Mouse (Mus musculus) intestine, postnatal 0 days (tissue): ENCODE data around the gene Olfr808. TPM values are rescaled to one million over a fixed set of nuclear protein-coding genes. Genes with fewer than 3 reads are reported as not detected.

Experiments used
- ATAC-seq: fragments of 200-750 bp; cut with Nextera tagmentation; 2 replicates; pipeline ENCODE4 v1.8.0; 2017; ENCODE audit warnings: mild to moderate bottlenecking, moderate TSS enrichment, moderate library complexity
- H3K27ac ChIP-seq: fragments of 300-500 bp; sonication (generic); 2 replicates; pipeline ENCODE4 v1.5.1; 2014; ENCODE audit warnings: mild to moderate bottlenecking, low read depth, low read length, moderate library complexity
- H3K27me3 ChIP-seq: fragments of 300-500 bp; sonication (generic); replicated peaks from 2 replicates; pipeline ENCODE4 v1.6.1; 2014; ENCODE audit warnings: low read length, mixed read lengths; ENCODE audit not compliant: control insufficient read depth, insufficient read depth
- H3K36me3 ChIP-seq: fragments of 300-500 bp; sonication (generic); 2 replicates; pipeline ENCODE4 v1.6.1; 2014; ENCODE audit warnings: mild to moderate bottlenecking, moderate library complexity; ENCODE audit not compliant: control insufficient read depth, insufficient read depth
- H3K4me1 ChIP-seq: fragments of 300-500 bp; sonication (generic); replicated peaks from 2 replicates; pipeline ENCODE4 v1.6.1; 2014; ENCODE audit warnings: antibody characterized with exemption, low read length, mixed read lengths; ENCODE audit not compliant: control insufficient read depth, insufficient read depth
- H3K4me2 ChIP-seq: fragments of 300-500 bp; sonication (generic); replicated peaks from 2 replicates; pipeline ENCODE4 v1.6.1; 2014; ENCODE audit warnings: low read depth, mild to moderate bottlenecking, moderate library complexity
- H3K4me3 ChIP-seq: fragments of 300-500 bp; sonication (generic); 2 replicates; pipeline ENCODE4 v1.5.1; 2014; ENCODE audit warnings: low read depth, low read length
- H3K9ac ChIP-seq: fragments of 300-500 bp; sonication (generic); 2 replicates; pipeline ENCODE4 v1.6.1; 2014; ENCODE audit warnings: mild to moderate bottlenecking, low read depth, low read length
- H3K9me3 ChIP-seq: fragments of 300-500 bp; sonication (generic); 2 replicates; pipeline ENCODE4 v1.6.1; 2016; ENCODE audit warnings: mixed run types; ENCODE audit not compliant: control insufficient read depth
- CTCF ChIP-seq: sonication (generic); IDR thresholded peaks from 2 replicates; pipeline ENCODE4 v1.5.1; 2016; ENCODE audit warnings: low read depth, mild to moderate bottlenecking, control low read depth, antibody characterized with exemption, moderate library complexity
- WGBS: fragments of 180-500 bp; shearing (Covaris S2); extraction: QIAGEN DNeasy Blood & Tissue Kit; methylation state at CpG from one replicate; pipeline ENCODE4 v1.1.7; 2014; 5-methylcytosine and 5-hydroxymethylcytosine counted together
- polyA plus RNA-seq: library from polyadenylated mRNA; unstranded; fragments of >200 nt; fragmentation: Nextera tagmentation; extraction: Ambion mirVana; gene quantifications from 2 replicates; pipeline ENCODE4 v1.2.1, GENCODE M21; 2015

The Olfr808 gene
- not detected in 2 replicates for polyA plus RNA-seq

- H3K27ac ChIP-seq, result no peak within 1 kb of the TSS
- no peak for TF ChIP-seq CTCF
- WGBS, result 84% methylated on average over 1 of the region's 1 CpGs
- H3K27me3 ChIP-seq, result no peaks in the 10 kb centered on the region
- H3K36me3 ChIP-seq, result no peaks in the 10 kb centered on the region
- H3K9ac ChIP-seq, result no peak within 1 kb of the TSS
- ATAC-seq, result no peak
- H3K4me3 ChIP-seq, result no peak within 1 kb of the TSS
- H3K9me3 ChIP-seq, result no peaks in the 10 kb centered on the region
- H3K4me2 ChIP-seq, result no peak within 1 kb of the TSS
- no peaks in the 10 kb centered on the region for H3K4me1 ChIP-seq
Observed at GRCm38 (mm10) chr10:129765182-129765581, at the start of gene Olfr808. Olfr808 (plus strand) TSS chr10:129765482.

- H3K4me1 ChIP-seq, result no peaks in the 10 kb centered on the region
- 97% methylated on average over 2 of the region's 2 CpGs for WGBS
- no peak within 1 kb of the TSS for H3K4me2 ChIP-seq
- TF ChIP-seq CTCF, result no peak
- no peaks in the 10 kb centered on the region for H3K36me3 ChIP-seq
- no peaks in the 10 kb centered on the region for H3K27me3 ChIP-seq
- H3K9ac ChIP-seq, result no peak within 1 kb of the TSS
- no peaks in the 10 kb centered on the region for H3K9me3 ChIP-seq
- no peak within 1 kb of the TSS for H3K4me3 ChIP-seq
- no peak for ATAC-seq
- no peak within 1 kb of the TSS for H3K27ac ChIP-seq
Observed at GRCm38 (mm10) chr10:129729275-129729674, 36.0 kb upstream of the Olfr808 start, which contains the start of gene Olfr805. Olfr805 (minus strand) TSS chr10:129729375.

GRCm38 (mm10) chr10:129741821-129742220 is 23.5 kb upstream of the Olfr808 start, which contains the start of gene Olfr806:
Olfr806 (minus strand) TSS chr10:129741921.
- ATAC-seq, result no peak
- Histone ChIP-seq H3K36me3 (no peaks in the 10 kb centered on the region), H3K4me2 (no peak within 1 kb of the TSS), H3K27me3 (no peaks in the 10 kb centered on the region), H3K9me3 (no peaks in the 10 kb centered on the region), H3K9ac (no peak within 1 kb of the TSS), H3K27ac (no peak within 1 kb of the TSS), H3K4me1 (no peaks in the 10 kb centered on the region), H3K4me3 (no peak within 1 kb of the TSS)
- TF ChIP-seq CTCF, result no peak

- H3K4me1 ChIP-seq, result no peaks in the 10 kb centered on the region
- no peaks in the 10 kb centered on the region for H3K36me3 ChIP-seq
- no peak within 1 kb of the TSS for H3K27ac ChIP-seq
- H3K4me2 ChIP-seq, result no peak within 1 kb of the TSS
- no peaks in the 10 kb centered on the region for H3K9me3 ChIP-seq
- H3K4me3 ChIP-seq, result no peak within 1 kb of the TSS
- TF ChIP-seq CTCF, result no peak
- H3K27me3 ChIP-seq, result no peaks in the 10 kb centered on the region
- no peak for ATAC-seq
- WGBS, result 84% methylated on average over 1 of the region's 1 CpGs
- H3K9ac ChIP-seq, result no peak within 1 kb of the TSS
Observed at GRCm38 (mm10) chr10:129757693-129758092, 7.6 kb upstream of the Olfr808 start, which contains the start of gene Olfr807. Olfr807 (minus strand) TSS chr10:129757793.

DNA sequence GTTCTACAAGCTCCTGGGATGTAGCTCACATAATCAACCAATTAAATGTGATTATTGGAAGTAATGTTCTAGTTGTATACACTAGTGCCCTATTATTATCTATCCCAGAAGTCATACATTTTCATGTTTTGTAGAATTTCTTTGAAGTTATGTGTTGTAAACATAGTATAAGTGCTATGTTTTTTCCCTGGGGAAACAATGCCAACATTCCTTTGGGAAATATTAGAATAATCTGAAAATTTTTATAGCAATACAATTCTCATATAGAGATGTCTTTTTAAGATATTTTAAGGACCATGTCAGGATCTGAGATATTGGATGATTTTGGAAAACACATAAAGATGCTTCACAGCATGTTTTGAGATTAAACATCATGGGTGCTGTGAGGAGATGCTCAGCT is 9.1 kb downstream of the Olfr808 start, which contains the start of gene Olfr809:
TSS of gene Olfr809 (plus strand) at position 301 of the 400 bp plus-strand sequence.
- no peak within 1 kb of the TSS for H3K4me3 ChIP-seq
- H3K27ac ChIP-seq, result no peak within 1 kb of the TSS
- no peak within 1 kb of the TSS for H3K4me2 ChIP-seq
- TF ChIP-seq CTCF, result no peak
- H3K9ac ChIP-seq, result no peak within 1 kb of the TSS
- H3K4me1 ChIP-seq, result no peaks in the 10 kb centered on the region
- H3K27me3 ChIP-seq, result no peaks in the 10 kb centered on the region
- ATAC-seq, result no peak
- no peaks in the 10 kb centered on the region for H3K36me3 ChIP-seq
- no peaks in the 10 kb centered on the region for H3K9me3 ChIP-seq

DNA sequence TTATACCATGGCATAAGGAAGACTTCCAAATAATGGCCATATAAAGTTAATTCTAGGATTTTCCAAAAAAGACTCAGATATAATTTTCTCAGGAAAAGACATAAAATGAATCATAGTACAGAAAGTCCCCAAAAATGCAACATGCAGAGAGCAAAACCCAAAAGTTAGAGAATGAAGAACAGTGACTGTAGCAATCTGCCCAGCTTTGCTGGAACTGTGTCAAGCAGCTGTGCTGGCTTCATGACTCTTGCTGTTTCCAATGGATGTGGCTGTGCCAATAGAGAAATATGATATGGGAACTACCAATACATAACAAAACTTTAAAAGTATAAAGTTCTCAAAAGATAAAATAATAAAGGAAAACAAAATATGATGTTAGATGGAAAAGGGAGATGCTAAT is 12.8 kb downstream of the Olfr808 start:
- no peaks in the 10 kb centered on the region for H3K27me3 ChIP-seq
- no peaks in the 10 kb centered on the region for H3K4me1 ChIP-seq
- no peak overlapping the region for H3K27ac ChIP-seq
- H3K4me3 ChIP-seq, result no peak overlapping the region
- no peak for ATAC-seq
- no peak overlapping the region for H3K4me2 ChIP-seq
- H3K9me3 ChIP-seq, result no peaks in the 10 kb centered on the region
- TF ChIP-seq CTCF, result no peak
- no peak overlapping the region for H3K9ac ChIP-seq
- no peaks in the 10 kb centered on the region for H3K36me3 ChIP-seq

GRCm38 (mm10) chr10:129794817-129795216 is 29.5 kb downstream of the Olfr808 start, which contains the start of gene Olfr810:
Olfr810 (minus strand) TSS chr10:129794917.
- no peaks in the 10 kb centered on the region for H3K27me3 ChIP-seq
- no peak for TF ChIP-seq CTCF
- H3K4me1 ChIP-seq, result no peaks in the 10 kb centered on the region
- H3K27ac ChIP-seq, result no peak within 1 kb of the TSS
- no peaks in the 10 kb centered on the region for H3K36me3 ChIP-seq
- H3K9me3 ChIP-seq, result no peaks in the 10 kb centered on the region
- H3K4me3 ChIP-seq, result no peak within 1 kb of the TSS
- ATAC-seq, result no peak
- H3K9ac ChIP-seq, result no peak within 1 kb of the TSS
- no peak within 1 kb of the TSS for H3K4me2 ChIP-seq
